Mouse (Mus musculus) erythroblast, embryonic 14.5 days (primary cell): ENCODE results near the gene Add2.

Experiments used
- GATA1 ChIP-seq: IDR thresholded peaks from 2 replicates; pipeline ENCODE4 v1.6.1; 2012; ENCODE audit warnings: low read length, inconsistent platforms, mixed read lengths
- TAL1 ChIP-seq: IDR thresholded peaks from 3 replicates; pipeline ENCODE4 v1.6.1; 2012; ENCODE audit warnings: low read length, inconsistent platforms, mixed read lengths

GRCm38 (mm10) chr6:86064318-86065016, 36.0 kb downstream of the Add2 start:
- TF ChIP-seq TAL1 (no peak), GATA1 (no peak)
